Mouse (Mus musculus): ENCODE results near the gene D130043K22Rik. TPM values are rescaled to one million over a fixed set of nuclear protein-coding genes. Genes with fewer than 3 reads are reported as not detected.
"Not testable (repeated sequence)": the region's sequence is repeated elsewhere in the genome, so short reads cannot be mapped to it uniquely, and the experiment has no call there.

D130043K22Rik gene
- total RNA-seq, 2 experiments from 2014 or later = not detected

DNA sequence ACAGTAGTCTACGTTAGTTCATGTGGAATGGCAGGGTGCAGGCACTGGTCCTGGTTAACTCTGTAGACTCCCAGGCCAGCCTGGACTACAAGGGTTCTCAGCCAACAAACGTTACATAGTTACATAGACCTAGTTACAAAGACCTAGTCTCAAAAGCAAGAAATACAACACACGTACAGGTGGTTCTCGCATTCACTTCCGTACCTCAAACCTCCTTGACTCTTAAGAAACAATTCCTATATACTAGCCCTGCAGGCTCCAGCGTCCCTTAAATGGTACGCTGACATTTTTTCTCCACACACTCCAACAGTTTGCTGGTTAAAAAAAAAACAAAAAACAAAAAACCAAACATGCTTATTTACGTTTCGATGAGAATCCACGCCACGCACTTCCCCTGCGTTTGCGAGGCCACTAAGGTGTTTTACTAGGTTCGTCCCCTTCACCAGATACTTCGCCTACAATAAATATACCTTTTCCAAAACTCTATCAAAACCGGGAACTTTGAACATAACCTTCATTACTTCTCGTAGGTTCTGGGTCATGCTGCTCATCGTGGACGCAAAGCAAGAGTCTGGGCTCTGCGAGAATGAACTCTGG lies 14.1 kb upstream of the D130043K22Rik start:
- peak in 1 of 2 experiments; percentile 32 for DNase-seq
- intact Hi-C loops (cut with DNase I) = loop anchor here (1.0 kb wide), 1 partner anchor 30 kb away; the partner anchor contains the start of gene BC005537

DNA sequence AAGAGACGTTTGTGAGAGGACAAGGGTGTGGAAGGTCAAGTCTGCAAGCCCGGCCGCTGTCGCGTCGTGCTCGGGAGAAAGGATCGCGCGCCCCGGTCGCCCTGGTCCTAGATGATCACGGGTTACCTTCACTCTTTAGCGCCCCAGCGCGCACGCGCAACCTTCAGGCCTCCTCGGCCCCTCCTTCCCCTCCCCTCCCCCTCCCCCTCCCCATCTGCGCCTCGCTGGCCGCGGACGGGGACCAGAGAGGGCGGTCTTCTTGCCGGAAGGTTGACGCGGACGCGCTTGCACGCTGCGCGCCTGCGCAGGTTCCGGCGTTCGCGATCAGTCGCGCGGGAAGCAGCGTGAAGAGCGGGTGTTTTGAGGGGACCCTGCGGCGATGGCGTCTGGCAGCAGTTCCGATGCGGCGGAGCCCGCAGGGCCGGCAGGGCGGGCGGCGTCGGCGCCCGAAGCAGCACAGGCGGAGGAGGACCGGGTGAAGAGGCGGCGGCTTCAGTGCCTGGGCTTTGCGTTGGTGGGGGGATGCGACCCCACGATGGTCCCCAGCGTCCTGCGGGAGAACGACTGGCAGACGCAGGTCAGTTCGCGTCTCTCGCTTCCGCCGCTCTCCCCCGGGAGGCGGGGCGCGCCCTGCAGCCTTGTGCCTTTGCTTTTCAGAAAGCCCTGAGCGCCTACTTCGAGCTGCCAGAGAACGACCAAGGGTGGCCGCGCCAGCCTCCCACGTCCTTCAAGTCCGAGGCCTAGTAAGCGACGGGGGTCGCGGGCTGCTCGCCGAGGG lies 13.4 kb upstream of the D130043K22Rik start, which contains the start of the genes Acot13 and Tdp2:
Acot13 (minus strand) TSS at position 188 of the 778 bp plus-strand sequence.
Tdp2 (plus strand) TSS at position 327 of the 778 bp plus-strand sequence.
- intact Hi-C loops (cut with DNase I) = loop anchor here (1.0 kb wide), 1 partner anchor 30 kb away; the partner anchor contains the start of gene BC005537
- peak; percentile 95 to 96 for DNase-seq

DNA sequence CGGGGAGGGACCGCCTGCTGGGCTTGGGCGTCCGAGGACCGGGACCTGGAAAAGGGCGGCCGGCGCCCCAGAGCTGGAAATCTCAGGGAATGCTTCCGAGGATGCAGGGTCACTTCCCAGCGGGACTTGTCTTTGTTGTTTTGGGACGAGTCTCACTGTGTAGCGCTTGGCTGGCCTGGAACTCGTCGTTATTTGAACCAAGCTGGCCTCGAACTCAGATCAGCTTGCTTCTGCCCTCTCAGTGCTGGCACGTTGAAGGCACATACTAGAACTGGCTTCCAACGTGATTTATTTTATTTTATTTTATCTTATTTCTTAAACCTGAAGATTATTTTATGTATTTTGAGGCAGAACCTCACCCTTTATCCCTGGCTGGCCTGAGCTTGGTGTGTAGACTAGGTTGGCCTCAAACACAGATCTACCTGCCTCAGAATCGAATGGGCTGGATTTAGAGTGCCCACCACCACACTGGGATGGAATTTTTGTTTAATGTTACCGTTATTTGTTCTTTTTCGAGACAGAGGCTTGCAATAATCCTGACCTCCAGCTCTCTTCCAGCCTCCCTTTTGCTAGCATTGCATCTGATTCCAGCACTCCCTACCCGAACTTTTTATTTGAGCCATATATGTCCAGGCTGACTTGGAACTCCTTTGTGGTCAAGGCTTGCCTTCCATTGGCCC lies 12.7 kb upstream of the D130043K22Rik start:
- intact Hi-C loops (cut with DNase I) = no loop called here

DNA sequence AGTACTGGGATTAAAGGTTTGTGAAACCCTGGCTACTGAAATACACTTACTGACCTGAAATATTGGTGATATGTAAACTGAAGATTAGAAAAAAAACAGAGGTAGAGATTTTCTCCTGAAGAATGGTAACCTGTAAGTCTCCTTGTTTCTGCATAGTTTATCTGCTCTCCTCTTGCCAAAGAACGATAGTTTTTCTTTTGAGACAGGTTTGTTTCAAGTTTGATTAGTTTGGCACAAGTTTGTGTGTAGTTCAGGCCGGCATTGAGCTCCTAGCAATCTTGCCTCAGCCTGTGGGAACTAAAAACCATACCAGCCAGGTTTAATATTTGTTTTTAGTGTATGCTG lies 12.2 kb upstream of the D130043K22Rik start:
- no peak for DNase-seq
- intact Hi-C loops (cut with DNase I) = no loop called here

More for the DNA sequence above, 12.7 kb upstream of the D130043K22Rik start:
- DNase-seq = no peak

GRCm38 (mm10) chr13:24837765-24838164 lies 7.2 kb upstream of the D130043K22Rik start:
- DNase-seq; intact Hi-C loops (cut with DNase I): not testable (repeated sequence)

DNA sequence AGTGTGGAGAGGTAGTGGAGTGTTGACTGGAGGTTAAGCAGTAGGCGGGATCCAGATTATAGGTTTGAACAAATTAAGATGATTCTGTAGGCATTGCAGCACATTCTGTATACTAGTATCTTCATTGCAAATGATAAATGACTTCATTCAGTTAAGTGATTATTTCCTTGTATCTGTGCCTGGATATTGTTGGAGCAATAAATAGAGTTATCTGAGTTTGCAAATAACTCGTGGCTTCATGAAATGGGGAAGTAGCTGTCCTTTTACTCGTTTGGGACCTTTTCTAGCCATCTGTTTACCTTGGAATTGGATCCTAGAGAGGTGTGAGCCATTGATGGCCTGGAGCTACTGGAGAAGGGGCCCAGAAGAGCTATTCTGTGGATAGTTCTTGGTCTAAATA lies 5.1 kb upstream of the D130043K22Rik start:
- intact Hi-C loops (cut with DNase I) = no loop called here
- no peak for DNase-seq

- no peak for DNase-seq
- intact Hi-C loops (cut with DNase I) = no loop called here
Measured at GRCm38 (mm10) chr13:24841702-24842101, 3.2 kb upstream of the D130043K22Rik start.

GRCm38 (mm10) chr13:24849318-24849717 lies 4.4 kb downstream of the D130043K22Rik start:
- intact Hi-C loops (cut with DNase I) = loop anchor here (5.0 kb wide), 1 partner anchor 73 kb away; no protein-coding TSS in a partner anchor
- DNase-seq = no peak

DNA sequence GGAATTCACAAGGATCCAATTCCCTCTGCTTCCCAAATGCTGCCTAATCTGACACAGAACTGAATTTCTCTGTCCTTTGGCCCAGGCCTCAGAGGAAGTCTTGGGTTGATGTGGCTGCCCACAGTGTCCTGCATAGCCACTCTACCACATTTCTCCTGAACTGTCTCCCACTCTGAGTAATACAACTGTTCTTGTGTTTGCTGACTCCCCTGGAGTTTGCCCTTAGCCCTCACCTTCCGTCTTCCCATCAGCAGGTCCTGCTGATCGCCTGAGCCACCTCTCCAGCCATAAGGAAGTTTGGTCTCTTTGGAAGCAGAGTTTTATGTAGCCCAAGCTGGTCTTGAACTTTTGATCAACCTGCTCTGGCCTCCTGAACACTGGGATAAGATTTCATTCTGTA lies 7.1 kb downstream of the D130043K22Rik start:
- DNase-seq = no peak
- intact Hi-C loops (cut with DNase I) = no loop called here

DNA sequence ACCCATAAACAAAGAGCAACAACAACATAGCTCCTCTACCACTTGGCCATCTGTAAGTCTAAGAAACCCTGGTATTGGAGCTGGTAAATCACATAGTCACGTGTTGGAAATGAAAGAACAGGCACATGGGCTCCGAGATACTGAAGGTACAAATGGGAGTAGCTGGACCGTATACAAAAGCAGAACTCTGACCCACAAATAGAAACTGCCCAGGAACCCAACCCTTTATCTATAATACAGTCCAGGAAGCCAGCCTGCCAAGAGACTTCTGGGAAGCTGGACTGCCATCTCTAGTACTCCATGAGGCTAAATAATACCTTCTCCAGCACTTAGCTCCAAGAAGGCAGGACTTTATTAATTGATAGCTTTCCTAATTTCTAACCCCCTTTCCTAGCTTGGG lies 7.6 kb downstream of the D130043K22Rik start:
- intact Hi-C loops (cut with DNase I) = no loop called here
- DNase-seq = peak in 1 of 2 experiments; percentile 29

- intact Hi-C loops (cut with DNase I) = no loop called here
- no peak for DNase-seq
Measured at GRCm38 (mm10) chr13:24859115-24859514, 14.2 kb downstream of the D130043K22Rik start.

DNA sequence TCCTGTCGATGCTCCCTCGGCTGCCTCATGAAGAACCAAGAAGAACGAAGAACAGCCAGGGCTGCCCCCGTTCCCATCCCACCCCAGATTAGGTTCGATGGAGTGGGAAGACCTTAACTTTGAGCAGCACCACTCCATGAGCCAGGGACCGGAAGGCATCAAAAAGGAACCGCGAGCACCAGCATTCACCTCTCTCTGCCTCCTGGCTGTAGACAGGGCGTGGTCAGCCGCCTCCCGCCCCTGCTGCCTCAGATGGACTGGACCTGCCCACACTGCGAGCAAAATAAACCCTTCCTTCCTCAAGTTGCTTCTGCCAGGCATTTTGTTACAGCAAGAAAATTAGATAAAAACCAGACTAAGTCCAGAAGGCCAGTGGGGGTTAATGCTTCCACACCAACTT lies 16.1 kb downstream of the D130043K22Rik start:
- no peak for DNase-seq
- intact Hi-C loops (cut with DNase I) = no loop called here

GRCm38 (mm10) chr13:24862021-24862420 lies 17.1 kb downstream of the D130043K22Rik start:
- intact Hi-C loops (cut with DNase I) = no loop called here
- DNase-seq = peak; percentile 11 to 14

DNA sequence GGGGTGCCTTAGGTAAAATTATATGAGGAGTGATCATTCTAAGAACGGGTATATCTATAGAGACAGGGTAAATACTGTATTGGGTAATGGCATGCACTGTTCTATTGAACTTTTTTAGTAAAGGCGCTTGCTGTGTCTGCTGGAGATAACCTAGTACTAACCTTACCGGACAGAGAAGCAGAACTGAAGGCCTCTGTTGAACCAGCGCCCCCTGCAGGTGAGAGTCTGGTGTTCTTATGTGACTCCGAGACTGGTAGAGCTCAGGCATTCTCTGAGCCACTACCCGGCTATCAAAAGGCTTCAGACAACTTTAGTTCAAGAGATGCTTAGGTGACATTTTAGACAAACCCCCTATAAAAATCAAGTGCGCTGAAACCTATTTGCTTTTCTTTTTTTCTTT lies 17.6 kb downstream of the D130043K22Rik start:
- intact Hi-C loops (cut with DNase I) = no loop called here
- peak; percentile 15 to 55 for DNase-seq

DNA sequence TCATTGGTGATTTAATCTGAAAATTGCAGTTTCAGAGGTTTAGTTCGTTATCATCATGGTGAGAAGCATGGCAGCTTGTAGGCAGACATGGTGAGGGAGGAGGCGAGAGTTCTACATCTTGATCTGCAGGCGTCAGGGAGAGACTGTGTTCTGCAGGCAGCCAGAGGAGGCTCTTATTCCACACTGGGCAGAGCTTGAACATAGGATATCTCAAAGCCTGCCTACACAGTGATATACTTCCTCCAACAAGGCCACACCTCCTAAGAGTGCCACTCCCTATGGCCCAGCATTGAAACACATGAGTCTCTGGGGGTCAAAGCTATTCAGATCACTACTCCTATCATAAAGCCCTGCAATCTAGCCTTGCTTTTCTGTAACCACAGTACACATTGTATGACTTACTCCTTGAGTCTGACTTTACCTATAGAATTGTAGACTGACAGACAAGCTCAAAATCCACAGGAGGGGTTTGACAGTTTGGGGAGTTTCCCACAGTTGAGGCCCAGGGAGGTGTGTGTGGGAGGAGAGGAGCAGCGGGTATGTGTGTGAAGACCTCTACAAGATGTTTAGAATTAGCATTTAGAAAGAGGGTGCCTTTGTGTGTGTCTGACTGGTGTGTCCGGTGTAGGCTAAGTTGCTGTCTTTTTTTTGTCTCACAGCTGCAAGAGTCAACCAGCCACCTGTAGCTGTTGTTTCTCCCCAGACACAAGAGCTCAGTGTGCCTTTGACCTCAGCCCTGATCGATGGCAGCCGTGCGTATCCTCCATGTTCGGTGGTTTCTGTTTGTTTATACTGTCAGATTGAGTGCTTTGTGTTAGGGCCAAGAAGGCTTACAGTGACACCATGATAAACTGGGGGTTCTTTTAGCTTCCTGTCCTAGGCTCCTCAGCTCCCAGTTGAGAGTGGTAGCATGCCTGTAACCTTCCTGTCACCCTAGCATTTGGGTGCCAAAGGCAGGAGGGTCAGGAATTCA lies 21.8 kb downstream of the D130043K22Rik start:
- intact Hi-C loops (cut with DNase I) = no loop called here
- DNase-seq = no peak

- intact Hi-C loops (cut with DNase I) = no loop called here
- DNase-seq = no peak
Measured at GRCm38 (mm10) chr13:24867789-24868188, 22.9 kb downstream of the D130043K22Rik start.

- DNase-seq = no peak
- intact Hi-C loops (cut with DNase I) = no loop called here
Measured at GRCm38 (mm10) chr13:24868233-24868632, 23.3 kb downstream of the D130043K22Rik start.

- DNase-seq = no peak
- intact Hi-C loops (cut with DNase I) = no loop called here
Measured at GRCm38 (mm10) chr13:24879359-24880040, 34.6 kb downstream of the D130043K22Rik start.

- no peak for DNase-seq
- intact Hi-C loops (cut with DNase I) = no loop called here
Measured at GRCm38 (mm10) chr13:24880208-24880607, 35.3 kb downstream of the D130043K22Rik start.

- intact Hi-C loops (cut with DNase I) = no loop called here
- no peak for DNase-seq
Measured at GRCm38 (mm10) chr13:24880704-24881103, 35.8 kb downstream of the D130043K22Rik start.
